Mouse (Mus musculus) forelimb bud, embryonic 11.5 days (tissue): ENCODE data around the gene Rnf217.
A peak's percentile ranks its signal among the peaks of the same experiment; 100 is the strongest.

Experiments used
- DNase-seq: peaks from one replicate; pipeline ENCODE4 v3.0.0-alpha.2; 2012; ENCODE audit warnings: low read depth, low spot score

Rnf217 gene

DNA sequence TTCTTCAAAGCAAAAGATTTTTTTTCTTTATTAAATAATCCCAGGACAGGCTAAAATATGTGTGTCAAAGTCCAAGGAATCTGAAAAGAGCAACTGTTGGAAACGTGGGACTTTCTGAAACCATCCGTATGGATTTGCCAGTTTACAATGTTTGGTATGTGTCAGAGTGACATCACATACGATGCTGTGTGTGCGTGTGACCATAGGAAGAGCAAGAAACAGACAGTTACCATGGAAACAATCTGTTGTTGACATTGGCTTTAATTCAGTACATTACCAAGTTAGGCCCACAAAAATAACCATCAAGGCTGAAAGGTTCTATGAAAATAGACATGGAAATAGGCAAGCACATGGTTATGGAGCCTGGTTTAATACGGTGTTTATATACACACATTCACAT lies 107.3 kb downstream of the Rnf217 start:
- no peak for DNase-seq

GRCm38 (mm10) chr10:31496931-31497330 lies 112.1 kb downstream of the Rnf217 start:
- DNase-seq: no peak

DNA sequence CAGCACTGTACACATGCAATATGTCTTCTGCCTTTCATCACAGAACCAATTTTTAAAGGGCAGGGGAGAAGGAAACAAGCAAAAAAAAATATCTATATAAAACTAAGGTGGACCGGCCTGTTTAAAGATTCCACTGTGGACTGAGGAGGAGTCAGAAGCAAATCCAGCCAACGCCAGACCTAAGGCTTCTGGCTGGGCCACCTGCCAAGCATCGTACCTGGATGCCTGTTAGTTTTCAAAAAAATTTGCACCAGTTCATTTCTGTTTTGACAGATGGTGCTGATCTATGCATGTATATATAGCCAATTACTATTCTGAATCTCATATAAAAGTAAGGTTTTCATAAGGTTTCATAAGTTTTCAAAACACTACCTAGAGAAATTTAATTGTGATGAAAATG lies 113.2 kb downstream of the Rnf217 start:
- DNase-seq: no peak

- DNase-seq: no peak
These were observed 114.7 kb downstream of the Rnf217 start for GRCm38 (mm10) chr10:31494296-31494695.

GRCm38 (mm10) chr10:31467043-31467898 lies 141.7 kb downstream of the Rnf217 start:
- DNase-seq: no peak

GRCm38 (mm10) chr10:31465840-31466541 lies 143.0 kb downstream of the Rnf217 start:
- DNase-seq: no peak

- no peak for DNase-seq
These were observed 143.6 kb downstream of the Rnf217 start for GRCm38 (mm10) chr10:31465424-31465823.

DNA sequence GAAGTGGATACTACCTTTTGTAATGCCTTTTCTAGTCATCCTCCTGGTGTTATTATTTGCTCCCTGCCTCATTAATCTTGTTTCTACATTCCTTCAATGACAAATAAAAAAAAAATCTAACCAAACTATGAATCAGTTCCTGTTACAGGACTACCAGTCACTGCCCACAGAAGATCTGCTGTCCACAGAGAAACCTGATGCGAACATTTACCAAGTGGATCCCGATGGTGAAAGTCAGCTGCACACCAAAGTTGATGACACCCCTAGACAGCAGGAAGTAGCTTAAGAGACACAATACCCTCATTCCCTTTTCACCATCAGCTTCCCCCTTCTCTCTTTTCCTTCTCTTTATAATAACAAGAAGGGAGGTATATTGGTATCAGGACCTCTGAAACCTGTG lies 145.9 kb downstream of the Rnf217 start:
- no peak for DNase-seq

DNA sequence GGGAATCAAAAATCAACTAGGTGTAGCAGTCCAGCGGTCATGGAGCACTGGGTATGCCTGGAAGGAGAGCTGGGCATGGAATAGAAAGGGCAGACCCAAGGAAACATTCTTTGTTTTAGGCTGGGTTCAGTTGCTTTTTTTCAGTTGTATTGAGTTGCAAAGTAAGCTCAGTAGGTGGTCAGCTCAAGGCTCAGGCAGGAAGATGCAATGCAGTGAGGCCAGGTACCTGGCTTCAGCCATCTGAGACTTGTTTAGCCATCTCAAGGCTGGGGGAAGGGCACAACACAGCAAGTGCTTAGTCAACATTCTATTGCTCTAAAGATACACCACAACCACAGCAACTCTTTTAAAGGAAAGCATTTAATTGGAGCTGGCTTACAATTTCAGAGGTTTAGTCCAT lies 152.2 kb downstream of the Rnf217 start:
- no peak for DNase-seq

DNA sequence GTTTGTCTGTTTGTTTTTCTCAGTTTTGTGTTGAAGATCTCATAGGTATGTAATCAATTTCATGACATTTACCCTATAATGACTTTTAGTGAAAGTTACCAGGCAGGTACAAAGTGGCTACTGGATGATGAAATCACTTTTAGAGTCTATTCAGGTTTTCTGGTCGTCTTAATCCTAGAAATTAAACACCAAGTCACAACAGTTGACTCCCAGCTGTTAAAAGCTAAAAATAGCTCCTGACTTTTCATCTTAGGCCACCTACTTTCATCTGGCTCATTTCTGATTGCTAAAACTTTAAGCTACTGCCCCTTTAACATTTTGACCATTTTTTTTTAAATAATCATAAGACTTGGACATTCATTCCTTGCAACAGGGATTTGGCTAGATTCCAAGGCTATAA lies 161.9 kb downstream of the Rnf217 start:
- no peak for DNase-seq

- peak; percentile 89 for DNase-seq
These were observed 163.5 kb downstream of the Rnf217 start, which contains the start of gene Tpd52l1 for GRCm38 (mm10) chr10:31445291-31446124. TSS of gene Tpd52l1 (minus strand) at chr10:31445958.

- no peak for DNase-seq
These were observed 164.8 kb downstream of the Rnf217 start for GRCm38 (mm10) chr10:31444206-31444605.
